ENCODE assay signal across 8 mouse cellular contexts in the genomic region with DNA sequence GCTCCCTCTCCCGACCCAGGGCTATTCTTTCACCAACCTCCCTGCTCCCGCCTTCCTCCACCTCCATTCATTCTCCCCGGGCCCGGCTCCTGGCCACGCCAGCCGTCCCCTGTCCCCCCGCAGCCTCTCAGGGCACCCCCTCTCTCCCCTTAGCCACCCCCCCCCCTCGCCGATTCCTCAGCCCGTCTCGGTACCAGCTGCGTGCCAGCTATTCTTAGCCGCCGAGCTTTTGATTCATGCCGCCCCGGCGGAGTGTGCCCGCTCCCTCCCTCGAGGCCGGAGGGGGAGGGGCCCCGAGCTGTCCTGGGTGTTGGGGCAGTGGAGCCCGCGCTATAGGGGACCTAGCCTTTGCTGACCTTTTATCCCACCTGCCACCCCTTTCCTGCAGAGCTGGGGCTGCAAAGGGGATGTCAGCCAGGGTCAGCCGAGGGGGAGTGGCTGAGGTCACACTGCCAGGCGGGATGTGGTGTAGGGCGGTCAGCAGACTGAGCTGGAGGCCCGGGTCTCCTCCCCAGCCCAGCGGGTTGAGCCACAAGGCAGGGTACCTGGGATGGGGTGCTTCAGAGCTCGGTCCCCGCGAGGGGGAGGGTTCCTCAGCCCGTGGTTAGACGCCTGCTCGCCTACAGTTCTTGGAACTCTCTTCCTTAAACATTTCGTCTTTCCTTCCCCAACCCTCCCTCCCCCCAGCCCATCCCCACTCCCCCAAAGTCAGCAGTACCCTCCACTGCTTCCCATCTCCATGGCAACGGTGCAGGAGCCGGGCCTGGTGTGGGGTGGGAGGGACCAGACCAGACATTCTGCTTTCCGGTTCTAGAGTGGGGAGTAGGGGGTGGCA. TPM values are rescaled to one million over a fixed set of nuclear protein-coding genes. Genes with fewer than 3 reads are reported as not detected.
DNase-seq lines count a peak whose midpoint lies in the region; ATAC-seq and TF ChIP-seq lines count a peak whose summit lies in the region.

No protein-coding gene starts in this region.

- H3K27me3 ChIP-seq in embryonic facial prominence, embryonic 10.5 days (replicated peaks; ENCODE audit: low read depth, poor library complexity, severe bottlenecking): peaks cover 80% of the 10 kb centered on the region
- H3K27me3 ChIP-seq in heart, postnatal 0 days (ENCODE audit: control insufficient read depth, insufficient read depth, low read length): peaks cover 42% of the 10 kb centered on the region

- H3K9ac ChIP-seq in ES-E14 (ENCODE audit: insufficient read depth, low read depth, low read length, poor library complexity, severe bottlenecking): peak overlapping the region; percentile 6; the same call in 1 of the 2 replicates
- no peak overlapping the region for H3K9ac ChIP-seq in heart, postnatal 0 days (replicated peaks; ENCODE audit: low read depth, low read length)

- TF ChIP-seq CTCF in heart, postnatal 0 days (IDR thresholded peaks at IDR 0.05; ENCODE audit: low read depth): no peak

- H3K27ac ChIP-seq in ES-E14 (ENCODE audit: insufficient read depth, low read depth, low read length, poor library complexity, severe bottlenecking): no peak overlapping the region
- H3K27ac ChIP-seq in embryonic facial prominence, embryonic 10.5 days (replicated peaks): peak overlapping the region; percentile 79
- H3K27ac ChIP-seq in heart, postnatal 0 days (ENCODE audit: low read depth): no peak overlapping the region

- H3K4me3 ChIP-seq in ES-E14 (ENCODE audit: insufficient read depth in 1 of 2, low read depth in 1 of 2, low read length in 2 of 2, poor library complexity in 1 of 2, severe bottlenecking in 1 of 2): peak overlapping the region; percentile 66 to 77
- peak overlapping the region; percentile 64 for H3K4me3 ChIP-seq in embryonic facial prominence, embryonic 10.5 days
- H3K4me3 ChIP-seq in heart, postnatal 0 days (ENCODE audit: low read depth, low read length): peak overlapping the region; percentile 39

- H3K36me3 ChIP-seq in ES-E14 (ENCODE audit: control insufficient read depth, insufficient read depth, low read length, poor library complexity, severe bottlenecking): no peaks in the 10 kb centered on the region
- peaks cover 5% of the 10 kb centered on the region; the same call in 1 of the 2 replicates for H3K36me3 ChIP-seq in embryonic facial prominence, embryonic 10.5 days (replicated peaks)
- no peaks in the 10 kb centered on the region for H3K36me3 ChIP-seq in heart, postnatal 0 days (replicated peaks; ENCODE audit: control insufficient read depth, insufficient read depth, low read length)

- no peaks in the 10 kb centered on the region for H3K9me3 ChIP-seq in ES-E14 (ENCODE audit: control insufficient read depth, insufficient read depth, low read depth, low read length)
- H3K9me3 ChIP-seq in embryonic facial prominence, embryonic 10.5 days: no peaks in the 10 kb centered on the region
- H3K9me3 ChIP-seq in heart, postnatal 0 days (replicated peaks; ENCODE audit: control insufficient read depth, low read length): no peaks in the 10 kb centered on the region

- ATAC-seq in heart, postnatal 0 days (ENCODE audit: insufficient read depth, low read depth): peak; percentile 52
- ATAC-seq in megakaryocyte, adult 5-6 weeks (ENCODE audit: poor library complexity, severe bottlenecking): peak; percentile 19; the same call in 1 of the 2 replicates

- peaks cover 0 to 12% of the 10 kb centered on the region in 2 experiments; a peak in 2 of 4 replicates for H3K4me1 ChIP-seq in ES-E14 (ENCODE audit: control insufficient read depth in 2 of 2, insufficient read depth in 2 of 2, low read length in 2 of 2, poor library complexity in 1 of 2)
- H3K4me1 ChIP-seq in embryonic facial prominence, embryonic 10.5 days: peaks cover 39% of the 10 kb centered on the region
- peaks cover 14% of the 10 kb centered on the region for H3K4me1 ChIP-seq in heart, postnatal 0 days (ENCODE audit: control insufficient read depth, insufficient read depth)

- in situ Hi-C loops in ES-E14 (cut with MboI; ENCODE audit: low sequenced_read_pairs in 2 of 2, unreplicated experiment in 2 of 2): loop anchor here in 1 of 2 experiments (10.0 kb wide), 1 partner anchor 46 kb away; the partner anchor contains the start of gene Gm15517

- no peak for TF ChIP-seq EP300 in heart, postnatal 0 days (IDR thresholded peaks at IDR 0.05; ENCODE audit: low read depth)

- peak overlapping the region; percentile 85 for H3K4me2 ChIP-seq in heart, postnatal 0 days (ENCODE audit: low read depth, low read length)

- peak; percentile 17 for DNase-seq in CD4-positive helper T cell, adult 2 months (ENCODE audit: low read depth, low spot score)
- DNase-seq in ES-E14 (ENCODE audit: low read depth, low spot score): no peak
- peak; percentile 55 for DNase-seq in embryonic facial prominence, embryonic 10.5 days (ENCODE audit: low spot score)
- DNase-seq in heart, postnatal 0 days (ENCODE audit: low spot score): no peak
- DNase-seq in layer of hippocampus, postnatal 10 days (ENCODE audit: low spot score in 2 of 2): peak; percentile 56 to 64
- DNase-seq in right cerebral cortex, postnatal 4 days: peak; percentile 69
- no peak for DNase-seq in urinary bladder, postnatal 36 days (ENCODE audit: low spot score in 2 of 2)

- WGBS in embryonic facial prominence, embryonic 10.5 days: under 1% methylated on average over 38 of the region's 38 CpGs
- WGBS in heart, postnatal 0 days: 2% methylated on average over 35 of the region's 38 CpGs

TF ChIP-seq in ES-E14, 5 proteins besides CTCF, POLR2A, EP300 and RAD21:
- TF ChIP-seq CHD2 (IDR thresholded peaks at IDR 0.05; ENCODE audit: low read depth, low read length): no peak
- no peak for TF ChIP-seq ZNF384 (IDR thresholded peaks at IDR 0.05; ENCODE audit: low read depth, low read length)
- no peak for TF ChIP-seq HCFC1 (IDR thresholded peaks at IDR 0.05; ENCODE audit: borderline replicate concordance, insufficient read depth, low read length)
- no peak for TF ChIP-seq ZC3H11A (IDR thresholded peaks at IDR 0.05; ENCODE audit: borderline replicate concordance, low read depth, low read length)
- TF ChIP-seq MAFK (IDR thresholded peaks at IDR 0.05; ENCODE audit: insufficient read depth, low read depth, low read length): no peak

RNA-seq across cellular contexts. Expression of gene Shank1, which starts 1.0 kb away (rescaled TPM):
- 1.0 and 1.5 TPM in 2 replicates for total RNA-seq in ES-E14 (2012; rRNA removed)
- 0.80 and 0.97 TPM in 2 replicates for polyA plus RNA-seq in embryonic facial prominence, embryonic 10.5 days (2016; fragmentation: Nextera tagmentation; extraction: Ambion mirVana)
- total RNA-seq in heart, postnatal 0 days (2014; rRNA removed; ENCODE audit: low replicate concordance): 0.19 and 0.61 TPM in 2 replicates
- polyA plus RNA-seq in heart, postnatal 0 days (2015; fragmentation: Nextera tagmentation; extraction: Ambion mirVana): 0.33 and 0.36 TPM in 2 replicates
- total RNA-seq in layer of hippocampus, postnatal 10 days (2021): 100 to 1,000 TPM; 439 to 476 TPM
- 0.02 and 0.07 TPM in 2 replicates for total RNA-seq in megakaryocyte, adult 5-6 weeks (2015)
- total RNA-seq in megakaryocyte, adult 5-6 weeks (2017): not detected in 2 replicates

RNA-seq across cellular contexts. Expression of gene Clec11a, which starts 4.4 kb away (rescaled TPM):
- total RNA-seq in ES-E14 (2012; rRNA removed): 2.2 TPM in 2 replicates
- polyA plus RNA-seq in embryonic facial prominence, embryonic 10.5 days (2016; fragmentation: Nextera tagmentation; extraction: Ambion mirVana): 1.5 and 1.8 TPM in 2 replicates
- 1.4 and 1.7 TPM in 2 replicates for total RNA-seq in heart, postnatal 0 days (2014; rRNA removed; ENCODE audit: low replicate concordance)
- 1.00 and 1.3 TPM in 2 replicates for polyA plus RNA-seq in heart, postnatal 0 days (2015; fragmentation: Nextera tagmentation; extraction: Ambion mirVana)
- total RNA-seq in layer of hippocampus, postnatal 10 days (2021): 1 to 10 TPM; 1.9 TPM
- 0.80 and 1.9 TPM in 2 replicates for total RNA-seq in megakaryocyte, adult 5-6 weeks (2015)
- 0.77 and 1.7 TPM in 2 replicates for total RNA-seq in megakaryocyte, adult 5-6 weeks (2017)

RNA-seq across cellular contexts. Expression of gene Gm15517, which starts 49.8 kb away (rescaled TPM):
- 1.4 TPM in 1 of 2 replicates, not detected in the other for total RNA-seq in ES-E14 (2012; rRNA removed)
- polyA plus RNA-seq in embryonic facial prominence, embryonic 10.5 days (2016; fragmentation: Nextera tagmentation; extraction: Ambion mirVana): not detected in 2 replicates
- total RNA-seq in heart, postnatal 0 days (2014; rRNA removed; ENCODE audit: low replicate concordance): not detected in 2 replicates
- not detected in 2 replicates for polyA plus RNA-seq in heart, postnatal 0 days (2015; fragmentation: Nextera tagmentation; extraction: Ambion mirVana)
- total RNA-seq in layer of hippocampus, postnatal 10 days (2021): not detected
- not detected in 2 replicates for total RNA-seq in megakaryocyte, adult 5-6 weeks (2015)
- not detected in 2 replicates for total RNA-seq in megakaryocyte, adult 5-6 weeks (2017)

RNA-seq across cellular contexts. Expression of gene Acp4, which starts 53.9 kb away (rescaled TPM):
- total RNA-seq in ES-E14 (2012; rRNA removed): 0.18 and 0.58 TPM in 2 replicates
- polyA plus RNA-seq in embryonic facial prominence, embryonic 10.5 days (2016; fragmentation: Nextera tagmentation; extraction: Ambion mirVana): 0.16 TPM in 1 of 2 replicates, not detected in the other
- total RNA-seq in heart, postnatal 0 days (2014; rRNA removed; ENCODE audit: low replicate concordance): not detected in 2 replicates
- polyA plus RNA-seq in heart, postnatal 0 days (2015; fragmentation: Nextera tagmentation; extraction: Ambion mirVana): not detected in 2 replicates
- total RNA-seq in layer of hippocampus, postnatal 10 days (2021): not detected
- not detected in 2 replicates for total RNA-seq in megakaryocyte, adult 5-6 weeks (2015)
- total RNA-seq in megakaryocyte, adult 5-6 weeks (2017): not detected in 2 replicates

Comparison
In these comparisons a context has a peak if more than half of its experiments do, and no peak if none do; other contexts are left out.
1. DNase-seq: peak in CD4-positive helper T cell, adult 2 months (single experiment), embryonic facial prominence, embryonic 10.5 days (single experiment), layer of hippocampus, postnatal 10 days (2 of 2) and right cerebral cortex, postnatal 4 days (single experiment); none in ES-E14 (single experiment), heart, postnatal 0 days (single experiment) and urinary bladder, postnatal 36 days (0 of 2).
2. RNA of gene Shank1, which starts 1.0 kb away (total RNA-seq): 439 to 476 TPM in layer of hippocampus, postnatal 10 days; 1.0 to 1.5 TPM in ES-E14, 0.19 to 0.61 TPM in heart, postnatal 0 days and 0.02 to 0.07 TPM in megakaryocyte, adult 5-6 weeks; every median in the first group is over 100 times any median in the second.
3. Peak in every context shown above with its lines, with median percentiles within 50 percentile points of each other: H3K4me3 ChIP-seq.